Mouse (Mus musculus) spleen, postnatal 10 days (tissue): ENCODE data around the gene Ddit4l.
"Not testable (repeated sequence)": the region's sequence is repeated elsewhere in the genome, so short reads cannot be mapped to it uniquely, and the experiment has no call there.

ENCODE experiments used
- DNase-seq, 2 experiments: peaks; one replicate each; pipeline ENCODE4 v3.0.0; 2021 to 2022; ENCODE audit warnings: low spot score in 2 of 2

Gene Ddit4l

GRCm38 (mm10) chr3:137647427-137648100, 26.2 kb downstream of the Ddit4l start:
- DNase-seq = no peak

GRCm38 (mm10) chr3:137649112-137649511, 27.7 kb downstream of the Ddit4l start:
- no peak for DNase-seq

GRCm38 (mm10) chr3:137652853-137653252, 31.4 kb downstream of the Ddit4l start:
- no peak for DNase-seq

- DNase-seq = not testable (repeated sequence)
Observed at GRCm38 (mm10) chr3:137671224-137671623, 49.8 kb downstream of the Ddit4l start, which contains the start of gene Gm21962. Gm21962 (plus strand) TSS chr3:137671524.
